Mouse (Mus musculus): ENCODE results near the gene Tepp. TPM values are rescaled to one million over a fixed set of nuclear protein-coding genes. Genes with fewer than 3 reads are reported as not detected.
A peak's percentile ranks its signal among the peaks of the same experiment; 100 is the strongest.

Tepp gene
- polyA plus RNA-seq, 1 experiment from 2014 or later = 0.43 TPM

DNA sequence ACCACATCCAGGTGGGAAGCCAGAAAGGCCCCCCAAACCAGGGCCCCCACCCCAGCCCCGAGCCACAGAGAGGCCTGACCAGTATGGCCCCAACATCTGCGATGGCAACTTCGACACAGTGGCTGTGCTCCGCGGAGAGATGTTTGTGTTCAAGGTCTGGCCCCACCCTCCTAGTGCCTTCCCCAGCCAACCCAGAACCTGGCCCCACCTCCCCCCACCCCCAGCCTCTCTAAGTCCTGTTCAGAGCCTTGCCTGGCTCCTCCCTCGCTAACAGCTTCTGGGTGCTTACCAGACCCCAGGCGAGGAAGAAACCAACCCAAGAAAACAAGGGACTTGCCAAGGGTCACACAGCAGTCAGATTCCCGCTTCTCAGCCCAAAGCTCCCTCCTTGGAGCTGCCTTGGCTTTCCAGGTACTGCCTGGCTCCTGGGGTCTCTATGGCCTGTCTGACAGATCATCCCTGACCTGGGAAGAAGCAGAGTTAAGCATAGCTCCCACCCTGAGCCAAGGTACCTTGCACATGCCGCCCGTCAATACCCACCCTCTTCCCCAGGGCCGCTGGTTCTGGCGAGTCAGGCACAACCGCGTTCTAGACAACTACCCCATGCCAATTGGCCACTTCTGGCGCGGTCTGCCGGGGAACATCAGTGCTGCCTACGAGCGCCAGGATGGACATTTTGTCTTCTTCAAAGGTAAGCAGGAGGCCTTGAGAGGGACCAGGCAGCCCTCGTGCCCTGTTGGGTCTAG is 59.4 kb downstream of the Tepp start:
- H3K4me1 ChIP-seq (ENCODE audit: control insufficient read depth, insufficient read depth, low read length) = no peaks in the 10 kb centered on the region
- H3K4me2 ChIP-seq (replicated peaks; ENCODE audit: low read depth, low read length) = peak overlapping the region; percentile 39
- peak; percentile 77 for ATAC-seq (ENCODE audit: low FRiP score, low TSS enrichment)
- H3K36me3 ChIP-seq (ENCODE audit: control insufficient read depth, insufficient read depth, low read length) = peaks cover 17% of the 10 kb centered on the region; the same call in 1 of the 2 replicates
- H3K9me3 ChIP-seq (ENCODE audit: control insufficient read depth, low read length) = no peaks in the 10 kb centered on the region
- H3K4me3 ChIP-seq (ENCODE audit: low read length) = peak overlapping the region; percentile 19; the same call in 1 of the 2 replicates
- H3K9ac ChIP-seq (ENCODE audit: low read depth, low read length) = peak overlapping the region; percentile 28; the same call in 1 of the 2 replicates
- WGBS = 47% methylated on average over 20 of the region's 20 CpGs
- H3K27me3 ChIP-seq (ENCODE audit: control insufficient read depth, insufficient read depth, low read length) = no peaks in the 10 kb centered on the region
- H3K27ac ChIP-seq (ENCODE audit: low read depth, low read length) = no peak overlapping the region

GRCm38 (mm10) chr8:95373389-95374002 is 63.1 kb downstream of the Tepp start:
- no peaks in the 10 kb centered on the region for H3K9me3 ChIP-seq (ENCODE audit: control insufficient read depth, low read length)
- no peak overlapping the region for H3K4me2 ChIP-seq (replicated peaks; ENCODE audit: low read depth, low read length)
- no peak overlapping the region for H3K27ac ChIP-seq (ENCODE audit: low read depth, low read length)
- H3K9ac ChIP-seq (ENCODE audit: low read depth, low read length) = no peak overlapping the region
- 80% methylated on average over 12 of the region's 12 CpGs for WGBS
- no peaks in the 10 kb centered on the region; the same call in 1 of the 2 replicates for H3K4me1 ChIP-seq (ENCODE audit: control insufficient read depth, insufficient read depth, low read length)
- no peaks in the 10 kb centered on the region for H3K27me3 ChIP-seq (ENCODE audit: control insufficient read depth, insufficient read depth, low read length)
- ATAC-seq (ENCODE audit: low FRiP score, low TSS enrichment) = no peak
- H3K36me3 ChIP-seq (ENCODE audit: control insufficient read depth, insufficient read depth, low read length) = peaks cover 15% of the 10 kb centered on the region; the same call in 1 of the 2 replicates
- H3K4me3 ChIP-seq (ENCODE audit: low read length) = no peak overlapping the region

- Histone ChIP-seq H3K9ac (ENCODE audit: low read depth, low read length) (no peak overlapping the region), H3K27me3 (ENCODE audit: control insufficient read depth, insufficient read depth, low read length) (no peaks in the 10 kb centered on the region), H3K4me3 (ENCODE audit: low read length) (no peak overlapping the region), H3K27ac (ENCODE audit: low read depth, low read length) (no peak overlapping the region), H3K9me3 (ENCODE audit: control insufficient read depth, low read length) (no peaks in the 10 kb centered on the region), H3K4me1 (ENCODE audit: control insufficient read depth, insufficient read depth, low read length) (no peaks in the 10 kb centered on the region; the same call in 1 of the 2 replicates), H3K4me2 (replicated peaks; ENCODE audit: low read depth, low read length) (no peak overlapping the region), H3K36me3 (ENCODE audit: control insufficient read depth, insufficient read depth, low read length) (peaks cover 15% of the 10 kb centered on the region; the same call in 1 of the 2 replicates)
- 76% methylated on average over 3 of the region's 3 CpGs for WGBS
- no peak for ATAC-seq (ENCODE audit: low FRiP score, low TSS enrichment)
Observed at GRCm38 (mm10) chr8:95374429-95374828, 64.1 kb downstream of the Tepp start.

GRCm38 (mm10) chr8:95375374-95375930 is 65.1 kb downstream of the Tepp start:
- ATAC-seq (ENCODE audit: low FRiP score, low TSS enrichment) = no peak
- Histone ChIP-seq H3K4me2 (replicated peaks; ENCODE audit: low read depth, low read length) (no peak overlapping the region), H3K36me3 (ENCODE audit: control insufficient read depth, insufficient read depth, low read length) (peaks cover 14% of the 10 kb centered on the region; the same call in 1 of the 2 replicates), H3K9ac (ENCODE audit: low read depth, low read length) (no peak overlapping the region), H3K4me1 (ENCODE audit: control insufficient read depth, insufficient read depth, low read length) (no peaks in the 10 kb centered on the region; the same call in 1 of the 2 replicates), H3K27ac (ENCODE audit: low read depth, low read length) (no peak overlapping the region), H3K9me3 (ENCODE audit: control insufficient read depth, low read length) (no peaks in the 10 kb centered on the region), H3K27me3 (ENCODE audit: control insufficient read depth, insufficient read depth, low read length) (no peaks in the 10 kb centered on the region), H3K4me3 (ENCODE audit: low read length) (no peak overlapping the region)
- WGBS = 87% methylated on average over 7 of the region's 7 CpGs

Other genes with a start within 250 kb of the Tepp start
- 18.2 and 32.4 TPM in 2 replicates for gene Katnb1, start 229.4 kb upstream of the Tepp start, polyA plus RNA-seq (2014; fragmentation: Nextera tagmentation; extraction: Ambion mirVana)
- gene Kifc3, start 107.8 kb upstream of the Tepp start, polyA plus RNA-seq (2014; fragmentation: Nextera tagmentation; extraction: Ambion mirVana) = 13.5 and 19.8 TPM in 2 replicates
- gene Cngb1, start 4.0 kb upstream of the Tepp start, polyA plus RNA-seq (2014; fragmentation: Nextera tagmentation; extraction: Ambion mirVana) = 0.60 and 1.2 TPM in 2 replicates
- 6.6 and 8.7 TPM in 2 replicates for gene Zfp319, start 21.4 kb downstream of the Tepp start, polyA plus RNA-seq (2014; fragmentation: Nextera tagmentation; extraction: Ambion mirVana)
- gene Usb1, start 21.7 kb downstream of the Tepp start, polyA plus RNA-seq (2014; fragmentation: Nextera tagmentation; extraction: Ambion mirVana) = 43.4 and 50.9 TPM in 2 replicates
- 10.9 and 16.1 TPM in 2 replicates for gene Mmp15, start 41.7 kb downstream of the Tepp start, polyA plus RNA-seq (2014; fragmentation: Nextera tagmentation; extraction: Ambion mirVana)
- 164 and 174 TPM in 2 replicates for gene Cfap20, start 124.3 kb downstream of the Tepp start, polyA plus RNA-seq (2014; fragmentation: Nextera tagmentation; extraction: Ambion mirVana)
- gene Csnk2a2, start 179.5 kb downstream of the Tepp start, polyA plus RNA-seq (2014; fragmentation: Nextera tagmentation; extraction: Ambion mirVana) = 20.7 and 25.3 TPM in 2 replicates
- 0.70 and 1.0 TPM in 2 replicates for gene Ccdc113, start 223.5 kb downstream of the Tepp start, polyA plus RNA-seq (2014; fragmentation: Nextera tagmentation; extraction: Ambion mirVana)

Measured in kidney, embryonic 14.5 days (tissue).